Mouse (Mus musculus): ENCODE measurements around the gene Elp6. TPM values are rescaled to one million over a fixed set of nuclear protein-coding genes. Genes with fewer than 3 reads are reported as not detected.

Gene Elp6
- total RNA-seq (2023), result 1 to 10 TPM; 8.8 to 9.0 TPM

GRCm38 (mm10) chr9:110304969-110305651, at the start of gene Elp6:
TSS of gene Elp6 (plus strand) at chr9:110305173.

GRCm38 (mm10) chr9:110333135-110333895, 28.3 kb downstream of the Elp6 start, which contains the start of gene Scap:
TSS of gene Scap (plus strand) at chr9:110333288.

Other genes starting within 250 kb of the Elp6 start
- gene Smarcc1, start 187.5 kb upstream of the Elp6 start, total RNA-seq (2023), result 10 to 100 TPM; 65.3 to 73.0 TPM
- gene Dhx30, start 187.3 kb upstream of the Elp6 start, total RNA-seq (2023), result 100 to 1,000 TPM; 139 to 144 TPM
- 1 to 10 TPM; 5.7 to 6.7 TPM for gene Cspg5, start 61.4 kb upstream of the Elp6 start, total RNA-seq (2023)
- gene Scap, start 28.1 kb downstream of the Elp6 start, total RNA-seq (2023), result 100 to 1,000 TPM in 1 of 2 experiments, 10 to 100 TPM in 1; 87.8 to 116 TPM
- 10 to 100 TPM; 62.5 to 62.9 TPM for gene Ptpn23, start 103.0 kb downstream of the Elp6 start, total RNA-seq (2023)
- gene Ngp, start 114.6 kb downstream of the Elp6 start, total RNA-seq (2023), result 1 to 10 TPM; 2.1 to 3.6 TPM
- gene Klhl18, start 171.5 kb downstream of the Elp6 start, total RNA-seq (2023), result 10 to 100 TPM; 29.8 to 31.6 TPM
- gene Kif9, start 171.8 kb downstream of the Elp6 start, total RNA-seq (2023), result under 1 TPM in 1 of 2 experiments, not detected in 1; 0.24 TPM
- 100 to 1,000 TPM; 126 to 141 TPM for gene Setd2, start 227.4 kb downstream of the Elp6 start, total RNA-seq (2023)